Mouse (Mus musculus) hindbrain, postnatal 0 days (tissue): ENCODE results near the gene Lamb3. TPM values are rescaled to one million over a fixed set of nuclear protein-coding genes. Genes with fewer than 3 reads are reported as not detected.
"Not testable (repeated sequence)": the region's sequence is repeated elsewhere in the genome, so short reads cannot be mapped to it uniquely, and the experiment has no call there.

ENCODE experiments used
- ATAC-seq: fragments of 200-750 bp; cut with Nextera tagmentation; 2 replicates; pipeline ENCODE4 v1.8.0; 2017; ENCODE audit warnings: mild to moderate bottlenecking, moderate TSS enrichment, moderate library complexity
- DNase-seq: peaks from one replicate; pipeline ENCODE4 v3.0.0-alpha.2; 2015; ENCODE audit warnings: low spot score
- H3K27ac ChIP-seq: fragments of 300-500 bp; sonication (generic); 2 replicates; pipeline ENCODE4 v1.5.1; 2014; ENCODE audit warnings: mild to moderate bottlenecking
- H3K27me3 ChIP-seq: fragments of 300-500 bp; sonication (generic); 2 replicates; pipeline ENCODE4 v1.6.1; 2014; ENCODE audit warnings: low read length, mixed read lengths; ENCODE audit not compliant: insufficient read depth
- H3K36me3 ChIP-seq: fragments of 300-500 bp; sonication (generic); 2 replicates; pipeline ENCODE4 v1.6.1; 2014; ENCODE audit warnings: low read length, mixed read lengths; ENCODE audit not compliant: insufficient read depth
- H3K4me1 ChIP-seq: fragments of 300-500 bp; sonication (generic); 2 replicates; pipeline ENCODE4 v1.6.1; 2014; ENCODE audit warnings: antibody characterized with exemption, low read length, mixed read lengths; ENCODE audit not compliant: insufficient read depth
- H3K4me2 ChIP-seq: fragments of 300-500 bp; sonication (generic); 2 replicates; pipeline ENCODE4 v1.6.1; 2014; ENCODE audit warnings: low read depth, mild to moderate bottlenecking, low read length, moderate library complexity, mixed read lengths
- H3K4me3 ChIP-seq: fragments of 300-500 bp; sonication (generic); 2 replicates; pipeline ENCODE4 v1.5.1; 2014; ENCODE audit warnings: low read length
- H3K9ac ChIP-seq: fragments of 300-500 bp; sonication (generic); replicated peaks from 2 replicates; pipeline ENCODE4 v1.6.1; 2014; ENCODE audit warnings: mild to moderate bottlenecking, low read length, moderate library complexity, mixed read lengths
- H3K9me3 ChIP-seq: fragments of 300-500 bp; sonication (generic); 2 replicates; pipeline ENCODE4 v1.6.1; 2016; ENCODE audit warnings: low read length, mixed read lengths
- CTCF ChIP-seq: IDR thresholded peaks from 2 replicates; pipeline ENCODE4 v1.5.1; 2016; ENCODE audit warnings: antibody characterized with exemption, control low read depth, low read depth
- WGBS: fragments of 180-500 bp; shearing (Covaris S2); extraction: QIAGEN DNeasy Blood & Tissue Kit; methylation state at CpG from one replicate; pipeline ENCODE4 v1.1.7; 2014; 5-methylcytosine and 5-hydroxymethylcytosine counted together
- polyA plus RNA-seq: library from polyadenylated mRNA; unstranded; fragments of >200 nt; fragmentation: Nextera tagmentation; extraction: Ambion mirVana; gene quantifications from 2 replicates; pipeline ENCODE4 v1.2.1, GENCODE M21; 2015
- total RNA-seq: library from RNA; depleted of rRNA; stranded (reverse); fragments of >200 nt; gene quantifications from 2 replicates; pipeline ENCODE4 v1.2.3, GENCODE M21; 2014

Gene Lamb3
- total and polyA plus RNA-seq, 2 experiments from 2014 or later: 0.36 to 1.3 TPM

DNA sequence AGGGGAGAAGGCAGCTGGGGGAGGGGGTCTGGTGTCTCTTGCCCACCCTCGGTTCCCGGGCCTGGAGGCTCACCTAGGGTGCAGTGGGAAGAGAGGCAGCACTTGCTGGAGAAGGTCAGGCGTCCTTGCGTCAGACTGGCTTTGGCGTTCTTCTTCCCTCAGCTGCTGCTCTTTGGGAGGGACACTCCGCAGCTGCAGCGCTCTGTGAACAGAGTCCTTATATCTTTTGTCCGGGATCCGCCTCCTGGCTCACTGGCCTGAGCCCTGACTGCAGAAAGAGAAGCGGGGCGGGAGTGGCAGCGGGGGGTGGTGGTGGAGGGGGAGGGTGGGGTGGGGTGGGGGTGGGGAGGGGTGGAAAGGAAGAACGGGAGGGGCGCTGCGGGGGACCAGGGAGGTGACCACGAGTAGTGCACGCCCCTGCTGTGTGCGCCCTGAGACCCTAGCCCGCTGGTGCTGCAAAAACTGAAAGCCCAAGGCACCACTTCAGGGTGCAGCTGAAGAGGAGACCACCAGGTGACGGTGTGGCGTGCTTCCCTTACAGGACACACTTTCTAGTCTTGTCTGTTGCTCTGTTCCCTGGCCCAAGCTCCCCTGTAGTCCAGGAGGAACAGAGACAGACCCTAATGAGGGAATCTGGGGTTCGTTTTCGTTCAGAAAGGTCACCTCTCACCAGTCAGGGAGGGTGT lies 65.6 kb downstream of the Lamb3 start, which contains the start of gene G0s2:
Gene G0s2, minus strand, starts transcription at position 302 of the 686 bp plus-strand sequence.
- Histone ChIP-seq H3K36me3 (no peaks in the 10 kb centered on the region), H3K9ac (peak within 1 kb of the TSS; percentile 40), H3K4me1 (peaks cover 4% of the 10 kb centered on the region; the same call in 1 of the 2 replicates), H3K27ac (peak within 1 kb of the TSS; percentile 78), H3K4me2 (peak within 1 kb of the TSS; percentile 52), H3K9me3 (no peaks in the 10 kb centered on the region), H3K4me3 (peak within 1 kb of the TSS; percentile 25), H3K27me3 (no peaks in the 10 kb centered on the region)
- DNase-seq: peak; percentile 70
- peak; percentile 82 for ATAC-seq
- peak; percentile 77 for TF ChIP-seq CTCF
- 1% methylated on average over 19 of the region's 23 CpGs for WGBS

DNA sequence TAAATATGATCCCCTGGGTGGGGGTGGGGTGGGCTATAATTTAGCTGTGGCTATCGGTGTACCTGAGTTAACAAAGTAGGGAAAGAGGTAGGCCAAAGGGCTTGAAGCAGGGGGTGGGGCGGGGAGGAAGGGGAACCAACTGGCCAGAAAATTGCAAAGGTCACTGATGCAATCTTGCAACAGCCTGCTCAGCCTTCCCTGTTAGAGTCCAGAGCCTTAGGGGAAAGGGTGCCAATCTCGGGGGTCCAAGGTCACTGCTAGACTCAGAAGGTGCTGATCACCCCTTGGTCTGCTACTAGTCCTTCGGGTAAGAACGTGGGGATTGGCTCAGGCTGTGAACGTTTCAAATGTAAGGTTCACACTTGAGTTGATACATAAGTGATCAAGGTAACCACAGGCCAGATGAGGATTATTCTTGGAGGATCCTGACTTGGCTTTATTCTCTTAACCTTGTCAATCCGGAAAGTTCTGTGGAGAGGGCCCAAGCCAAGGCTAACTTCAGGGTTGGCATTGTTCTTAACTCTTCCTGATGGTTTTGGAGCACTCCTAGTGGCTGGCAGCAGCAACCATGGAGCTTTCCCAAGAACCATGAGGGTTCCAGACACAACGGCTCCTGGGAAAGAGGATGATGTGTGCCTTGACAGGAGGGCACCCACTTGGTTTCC lies 67.0 kb downstream of the Lamb3 start:
- no peak overlapping the region for H3K4me2 ChIP-seq
- ATAC-seq (no peak), DNase-seq (no peak)
- no peaks in the 10 kb centered on the region for H3K9me3 ChIP-seq
- no peaks in the 10 kb centered on the region for H3K36me3 ChIP-seq
- WGBS: 82% methylated on average over 8 of the region's 8 CpGs
- no peak overlapping the region for H3K27ac ChIP-seq
- no peak overlapping the region for H3K9ac ChIP-seq
- no peak for TF ChIP-seq CTCF
- peaks cover 6% of the 10 kb centered on the region; the same call in 1 of the 2 replicates for H3K4me1 ChIP-seq
- H3K27me3 ChIP-seq: no peaks in the 10 kb centered on the region
- no peak overlapping the region for H3K4me3 ChIP-seq

DNA sequence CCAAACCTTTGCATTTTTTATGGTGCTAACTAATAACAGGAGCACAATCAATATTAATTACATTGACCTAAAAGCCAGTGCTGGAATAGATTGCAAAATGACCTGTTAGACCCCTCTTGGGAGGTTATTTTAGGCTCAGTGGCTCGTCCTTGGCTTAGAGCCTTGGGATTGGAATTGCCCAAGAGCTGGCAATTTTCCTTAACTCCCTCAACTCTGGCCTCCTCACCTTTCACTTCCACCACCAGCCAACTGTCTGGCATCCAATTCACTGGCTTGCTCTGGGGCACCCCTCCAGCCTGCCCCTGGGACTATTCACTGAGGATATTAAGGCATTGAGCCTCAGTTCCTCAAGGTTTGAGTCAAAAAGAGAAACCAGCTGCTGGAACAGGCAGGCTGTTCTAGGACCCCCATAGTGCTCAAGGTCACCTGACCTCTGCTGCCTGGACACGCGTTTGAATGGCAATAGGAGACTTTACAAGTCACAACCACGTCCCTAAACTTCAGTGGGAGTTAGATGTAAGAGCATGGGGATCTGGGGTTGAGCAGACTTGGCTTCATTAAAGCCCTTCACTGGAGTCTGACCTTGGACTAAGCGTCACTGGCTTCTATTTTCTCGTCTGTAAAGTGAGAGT lies 71.0 kb downstream of the Lamb3 start:
- no peak overlapping the region for H3K4me3 ChIP-seq
- H3K36me3 ChIP-seq: no peaks in the 10 kb centered on the region
- no peaks in the 10 kb centered on the region for H3K9me3 ChIP-seq
- no peak overlapping the region for H3K9ac ChIP-seq
- H3K27ac ChIP-seq: no peak overlapping the region
- H3K27me3 ChIP-seq: no peaks in the 10 kb centered on the region
- no peak for DNase-seq
- peaks cover 2% of the 10 kb centered on the region; the same call in 1 of the 2 replicates for H3K4me1 ChIP-seq
- no peak for TF ChIP-seq CTCF
- WGBS: 34% methylated on average over 6 of the region's 6 CpGs
- no peak overlapping the region for H3K4me2 ChIP-seq
- no peak for ATAC-seq

DNA sequence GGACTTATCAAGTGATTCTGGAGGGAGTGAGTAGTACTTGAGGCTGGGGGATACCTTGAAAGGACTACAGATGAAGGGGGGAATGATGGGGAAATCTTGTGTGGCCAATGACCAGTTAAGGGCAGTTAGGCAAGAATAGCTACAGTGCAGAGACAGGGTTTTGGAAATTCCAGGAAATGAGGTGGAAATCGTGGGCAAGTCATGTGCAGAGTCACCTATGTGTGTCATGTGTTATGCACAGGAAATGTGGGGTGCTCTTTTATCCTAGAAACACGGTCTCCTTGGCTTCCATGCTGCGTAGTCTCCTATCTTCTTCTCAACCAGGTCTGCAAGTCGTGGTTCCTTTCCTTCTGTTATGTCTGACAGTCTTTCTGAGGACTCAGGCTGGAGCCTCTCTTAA lies 72.0 kb downstream of the Lamb3 start:
- no peak for TF ChIP-seq CTCF
- no peak overlapping the region for H3K4me3 ChIP-seq

DNA sequence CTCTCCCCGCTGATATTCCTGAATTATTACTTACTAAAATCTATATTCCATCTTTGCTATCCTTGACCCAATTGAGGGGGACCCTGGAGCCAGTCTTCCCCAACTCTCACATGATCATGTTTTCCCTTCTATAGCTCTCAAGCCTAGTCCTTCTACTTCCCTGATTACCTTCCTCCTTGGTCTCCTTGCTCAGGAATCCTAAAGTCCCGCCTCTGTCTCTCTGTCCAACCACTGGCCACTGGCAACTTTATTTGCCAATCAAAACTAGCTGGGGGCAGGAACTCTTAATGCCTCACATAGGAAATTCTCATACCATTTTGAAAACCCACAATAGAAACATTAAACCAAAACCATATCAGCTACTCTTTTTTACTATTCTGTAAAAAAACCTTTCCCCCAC lies 73.8 kb downstream of the Lamb3 start:
- peaks cover 2% of the 10 kb centered on the region; the same call in 1 of the 2 replicates for H3K4me1 ChIP-seq
- no peak overlapping the region for H3K9ac ChIP-seq
- no peak overlapping the region for H3K4me3 ChIP-seq
- no peak for ATAC-seq
- H3K36me3 ChIP-seq: no peaks in the 10 kb centered on the region
- no peak overlapping the region for H3K27ac ChIP-seq
- no peaks in the 10 kb centered on the region for H3K27me3 ChIP-seq
- no peaks in the 10 kb centered on the region for H3K9me3 ChIP-seq
- H3K4me2 ChIP-seq: no peak overlapping the region
- DNase-seq: no peak
- TF ChIP-seq CTCF: no peak
- WGBS: 94% methylated on average over 2 of the region's 2 CpGs

More for the DNA sequence above, 72.0 kb downstream of the Lamb3 start:
- Histone ChIP-seq H3K36me3 (no peaks in the 10 kb centered on the region), H3K27me3 (no peaks in the 10 kb centered on the region), H3K27ac (no peak overlapping the region), H3K9me3 (no peaks in the 10 kb centered on the region), H3K9ac (no peak overlapping the region), H3K4me1 (peaks cover 2% of the 10 kb centered on the region; the same call in 1 of the 2 replicates), H3K4me2 (no peak overlapping the region)
- DNase-seq (no peak), ATAC-seq (no peak)
- 82% methylated on average over 4 of the region's 4 CpGs for WGBS

DNA sequence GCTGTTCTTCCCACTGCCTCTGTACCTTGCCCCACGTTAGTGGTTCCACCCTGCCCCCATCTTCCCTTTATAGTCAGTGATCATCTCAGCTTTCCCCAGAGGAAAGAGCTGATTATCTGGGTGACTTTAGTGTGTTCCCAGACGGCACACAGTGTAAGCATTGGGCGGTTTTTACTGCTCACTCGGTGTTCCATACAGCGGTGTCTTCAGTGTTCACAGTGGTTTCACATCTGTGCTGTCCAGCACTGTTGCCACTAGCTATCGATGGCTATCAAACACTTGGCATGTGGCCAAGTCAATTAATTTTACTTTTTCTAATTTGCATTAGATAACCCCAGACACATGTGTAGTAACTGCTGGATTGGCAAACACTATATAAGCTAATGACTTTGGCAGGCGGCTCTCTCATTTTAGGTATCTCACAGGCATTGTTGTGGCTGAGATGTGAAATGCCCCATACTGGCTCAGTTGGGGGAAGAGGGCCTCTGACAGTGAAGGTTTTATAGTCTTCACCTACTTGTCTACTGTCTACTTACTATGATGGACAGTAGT lies 76.8 kb downstream of the Lamb3 start:
- no peaks in the 10 kb centered on the region for H3K36me3 ChIP-seq
- no peaks in the 10 kb centered on the region for H3K9me3 ChIP-seq
- H3K27ac ChIP-seq: no peak overlapping the region
- H3K27me3 ChIP-seq: no peaks in the 10 kb centered on the region
- H3K4me1 ChIP-seq: no peaks in the 10 kb centered on the region
- no peak for ATAC-seq
- WGBS: 71% methylated on average over 7 of the region's 7 CpGs
- no peak for TF ChIP-seq CTCF
- no peak overlapping the region for H3K4me2 ChIP-seq
- no peak overlapping the region for H3K4me3 ChIP-seq
- peak; percentile 15 for DNase-seq
- no peak overlapping the region for H3K9ac ChIP-seq

DNA sequence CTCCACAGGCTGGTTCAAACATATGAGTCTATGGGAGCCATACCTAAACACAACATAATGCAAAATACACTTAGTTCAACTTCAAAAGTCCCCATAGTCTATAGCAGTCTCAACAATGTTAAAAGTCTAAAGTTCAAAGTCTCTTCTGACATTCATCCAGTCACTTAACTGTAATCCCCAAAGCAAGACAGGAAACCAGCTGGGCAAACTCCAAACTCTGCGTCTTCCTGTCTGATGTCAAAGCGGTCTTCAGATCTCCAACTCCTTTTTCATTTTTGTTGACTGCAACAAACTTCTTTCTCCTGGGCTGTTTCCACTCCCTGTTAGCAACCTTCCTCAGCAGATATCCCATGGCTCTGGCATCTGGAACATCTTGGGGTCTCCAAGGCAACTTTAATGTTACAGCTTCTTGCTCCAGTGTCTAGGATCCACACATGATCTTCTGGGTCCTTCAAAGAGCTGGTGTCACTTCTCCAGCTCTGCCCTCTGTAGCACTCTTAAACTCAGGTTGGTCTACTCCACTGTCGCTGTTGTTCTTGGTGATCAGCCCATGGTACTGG lies 78.3 kb downstream of the Lamb3 start:
- not testable (repeated sequence) for H3K27ac ChIP-seq, H3K4me2 ChIP-seq, H3K27me3 ChIP-seq, H3K36me3 ChIP-seq, H3K9me3 ChIP-seq, DNase-seq, H3K9ac ChIP-seq, ATAC-seq, H3K4me1 ChIP-seq, H3K4me3 ChIP-seq
- WGBS: 89% methylated on average over 3 of the region's 3 CpGs
